Mouse (Mus musculus): ENCODE results near the gene Klhl9. TPM values are rescaled to one million over a fixed set of nuclear protein-coding genes. Genes with fewer than 3 reads are reported as not detected.
"Not testable (repeated sequence)": the region's sequence is repeated elsewhere in the genome, so short reads cannot be mapped to it uniquely, and the experiment has no call there.

The Klhl9 gene
- 83.9 and 88.7 TPM in 2 replicates for polyA plus RNA-seq (2016; fragmentation: Nextera tagmentation; extraction: Ambion mirVana)

DNA sequence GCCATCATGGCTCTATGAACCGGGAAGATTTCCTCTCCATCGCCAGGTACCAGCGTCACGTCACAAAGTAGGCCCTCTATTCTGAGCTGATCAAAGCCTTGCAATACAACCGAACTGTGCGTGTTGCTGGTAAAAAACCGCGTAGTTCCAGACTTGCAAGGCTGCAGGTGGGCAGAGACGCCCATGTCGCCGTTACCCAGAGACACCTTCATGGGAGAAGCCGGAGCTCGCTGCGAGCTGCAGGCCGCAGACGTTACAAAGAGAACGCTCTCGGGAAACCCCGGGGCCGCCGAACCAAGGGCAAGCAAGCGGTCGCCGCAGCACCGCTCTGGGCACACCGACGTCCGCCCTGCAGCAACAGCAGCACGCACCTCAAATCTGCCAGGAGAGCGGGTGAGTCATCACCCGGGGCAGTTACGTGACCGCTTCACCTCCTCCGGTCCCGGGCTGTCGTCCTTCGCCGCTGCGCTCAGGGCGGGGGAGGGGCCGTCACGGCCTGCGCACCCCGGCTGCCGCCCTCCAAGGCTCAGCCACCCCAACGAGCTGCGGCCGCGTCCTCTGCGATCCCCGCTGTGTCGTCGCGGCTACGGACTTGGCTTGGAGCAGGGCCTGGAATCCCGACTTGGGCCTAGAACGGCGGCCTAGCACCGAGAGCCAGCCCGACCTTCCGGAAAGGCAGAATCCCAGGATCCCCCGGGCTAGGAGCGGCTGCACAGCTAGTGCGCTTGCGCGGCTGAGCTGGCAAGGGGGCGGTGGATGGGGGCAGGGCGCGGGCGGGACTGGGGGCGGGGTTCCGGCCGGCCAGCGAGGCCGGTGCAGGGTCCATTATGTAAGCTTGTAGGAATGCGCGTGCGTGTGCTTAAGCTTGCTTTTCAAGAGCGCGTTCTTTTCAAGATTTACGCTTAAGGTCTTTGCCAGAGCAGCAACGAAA, at the start of gene Klhl9, which contains the start of gene Gm26566:
Klhl9 (minus strand) TSS at position 675 of the 931 bp plus-strand sequence.
Gm26566 (plus strand) TSS at position 15 of the 931 bp plus-strand sequence.
- peaks cover 14% of the 10 kb centered on the region for H3K4me1 ChIP-seq
- peak within 1 kb of the TSS; percentile 100 for H3K27ac ChIP-seq
- H3K4me3 ChIP-seq: peak within 1 kb of the TSS; percentile 98
- no peaks in the 10 kb centered on the region for H3K9me3 ChIP-seq
- under 1% methylated on average over 82 of the region's 82 CpGs for WGBS
- DNase-seq (ENCODE audit: low spot score): peak; percentile 98
- peaks cover 22% of the 10 kb centered on the region for H3K36me3 ChIP-seq
- no peaks in the 10 kb centered on the region for H3K27me3 ChIP-seq (ENCODE audit: insufficient read depth, poor library complexity, severe bottlenecking)

- H3K36me3 ChIP-seq; H3K27me3 ChIP-seq (ENCODE audit: insufficient read depth, poor library complexity, severe bottlenecking); H3K9me3 ChIP-seq; H3K4me1 ChIP-seq; H3K27ac ChIP-seq: not testable (repeated sequence)
- H3K4me3 ChIP-seq: peak overlapping the region; percentile 40
- DNase-seq (ENCODE audit: low spot score): peak; percentile 88
- WGBS: 3% methylated on average over 41 of the region's 42 CpGs
Measured at GRCm38 (mm10) chr4:88763384-88764018, 41.2 kb upstream of the Klhl9 start.

- 39% methylated on average over 9 of the region's 9 CpGs for WGBS
- not testable (repeated sequence) for H3K36me3 ChIP-seq; H3K27me3 ChIP-seq (ENCODE audit: insufficient read depth, poor library complexity, severe bottlenecking); H3K9me3 ChIP-seq; H3K27ac ChIP-seq; H3K4me1 ChIP-seq; DNase-seq (ENCODE audit: low spot score); H3K4me3 ChIP-seq
Measured at GRCm38 (mm10) chr4:88762341-88762740, 40.1 kb upstream of the Klhl9 start.

DNA sequence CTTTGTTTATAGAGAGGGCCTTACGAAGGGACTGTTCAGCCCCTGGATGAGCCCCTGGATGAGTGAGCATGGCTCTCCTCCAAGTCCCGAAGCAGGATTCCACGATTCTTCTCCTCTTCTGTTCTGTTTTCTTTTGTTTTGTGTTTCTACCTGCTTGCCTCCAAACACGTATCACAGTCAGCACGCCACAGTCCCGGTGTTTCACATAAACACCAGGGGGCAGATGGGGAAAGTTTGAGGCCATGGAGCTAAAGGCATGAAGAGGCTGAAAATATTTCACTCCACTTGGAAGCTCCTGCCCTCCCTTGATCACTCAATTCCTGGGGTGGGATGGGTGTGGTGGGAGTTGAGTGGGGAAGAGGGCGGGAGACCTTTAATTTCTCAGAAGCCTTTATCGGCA, 39.5 kb upstream of the Klhl9 start:
- DNase-seq (ENCODE audit: low spot score); H3K27ac ChIP-seq; H3K36me3 ChIP-seq; H3K4me1 ChIP-seq; H3K4me3 ChIP-seq; H3K27me3 ChIP-seq (ENCODE audit: insufficient read depth, poor library complexity, severe bottlenecking); H3K9me3 ChIP-seq: not testable (repeated sequence)
- WGBS: 64% methylated on average over 6 of the region's 8 CpGs

DNA sequence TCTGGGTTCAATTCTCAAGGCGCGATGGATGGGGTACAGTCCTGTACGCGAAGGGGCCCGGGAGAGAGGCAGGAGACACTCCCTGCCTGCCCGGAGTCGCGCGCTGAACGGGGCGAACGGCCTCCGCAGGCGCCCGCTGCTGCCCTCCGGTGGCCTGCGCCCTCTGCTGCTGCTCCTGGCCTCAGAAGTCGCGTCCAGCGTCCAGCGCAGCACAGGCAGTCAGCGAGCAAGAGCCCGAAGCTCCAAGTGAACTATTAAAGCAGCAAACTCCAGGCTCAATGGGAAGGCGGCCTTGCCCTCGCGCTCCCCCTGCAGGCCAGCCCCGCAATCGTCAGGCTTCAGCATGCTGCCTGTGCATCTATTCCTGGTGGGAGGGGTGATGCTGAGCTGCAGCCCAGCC, 38.2 kb upstream of the Klhl9 start:
- H3K9me3 ChIP-seq; H3K4me1 ChIP-seq; H3K36me3 ChIP-seq; H3K27me3 ChIP-seq (ENCODE audit: insufficient read depth, poor library complexity, severe bottlenecking); H3K27ac ChIP-seq: not testable (repeated sequence)
- H3K4me3 ChIP-seq: peak overlapping the region; percentile 44
- WGBS: under 1% methylated on average over 23 of the region's 28 CpGs
- DNase-seq (ENCODE audit: low spot score): peak; percentile 83

GRCm38 (mm10) chr4:88759610-88760268, 37.5 kb upstream of the Klhl9 start, which contains the start of gene Gm13283:
Gene Gm13283 (plus strand): TSS chr4:88760119.
- peak within 1 kb of the TSS; percentile 44 for H3K4me3 ChIP-seq
- not testable (repeated sequence) for H3K27ac ChIP-seq

DNA sequence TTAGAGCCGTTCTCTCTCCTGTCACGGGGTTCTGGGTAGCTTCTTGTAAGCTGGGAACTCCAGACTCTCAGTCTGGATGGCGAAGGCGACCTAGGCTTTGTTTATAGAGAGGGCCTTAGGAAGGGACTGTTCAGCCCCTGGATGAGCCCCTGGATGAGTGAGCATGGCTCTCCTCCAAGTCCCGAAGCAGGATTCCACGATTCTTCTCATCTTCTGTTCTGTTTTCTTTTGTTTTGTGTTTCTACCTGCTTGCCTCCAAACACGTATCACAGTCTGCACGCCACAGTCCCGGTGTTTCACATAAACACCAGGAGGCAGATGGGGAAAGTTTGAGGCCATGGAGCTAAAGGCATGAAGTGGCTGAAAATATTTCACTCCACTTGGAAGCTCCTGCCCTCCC, 36.5 kb upstream of the Klhl9 start:
- H3K4me1 ChIP-seq; H3K36me3 ChIP-seq; DNase-seq (ENCODE audit: low spot score); H3K27me3 ChIP-seq (ENCODE audit: insufficient read depth, poor library complexity, severe bottlenecking); H3K9me3 ChIP-seq; H3K27ac ChIP-seq; H3K4me3 ChIP-seq: not testable (repeated sequence)
- WGBS: 79% methylated on average over 9 of the region's 9 CpGs

More at GRCm38 (mm10) chr4:88759610-88760268, 37.5 kb upstream of the Klhl9 start, which contains the start of gene Gm13283:
- WGBS: 16% methylated on average over 10 of the region's 14 CpGs
- not testable (repeated sequence) for DNase-seq (ENCODE audit: low spot score); H3K36me3 ChIP-seq; H3K9me3 ChIP-seq; H3K4me1 ChIP-seq; H3K27me3 ChIP-seq (ENCODE audit: insufficient read depth, poor library complexity, severe bottlenecking)

DNA sequence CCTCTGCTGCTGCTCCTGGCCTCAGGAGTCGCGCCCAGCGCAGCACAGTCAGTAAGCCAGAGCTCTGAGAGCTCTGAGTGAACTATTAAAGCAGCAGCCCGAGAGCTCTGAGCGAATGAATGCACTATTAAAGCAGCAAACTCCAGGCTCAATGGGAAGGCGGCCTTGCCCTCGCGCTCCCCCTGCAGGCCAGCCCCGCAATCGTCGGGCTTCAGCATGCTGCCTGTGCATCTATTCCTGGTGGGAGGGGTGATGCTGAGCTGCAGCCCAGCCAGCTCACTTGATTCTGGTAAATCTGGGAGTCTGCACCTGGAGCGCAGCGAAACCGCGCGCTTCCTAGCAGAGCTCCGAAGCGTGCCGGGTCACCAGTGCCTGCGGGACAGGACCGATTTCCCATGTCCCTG, 35.4 kb upstream of the Klhl9 start:
- H3K4me3 ChIP-seq: peak overlapping the region; percentile 64
- H3K4me1 ChIP-seq; H3K27me3 ChIP-seq (ENCODE audit: insufficient read depth, poor library complexity, severe bottlenecking); H3K9me3 ChIP-seq; H3K36me3 ChIP-seq: not testable (repeated sequence)
- peak overlapping the region; percentile 88 for H3K27ac ChIP-seq
- peak; percentile 93 for DNase-seq (ENCODE audit: low spot score)
- 1% methylated on average over 20 of the region's 21 CpGs for WGBS

DNA sequence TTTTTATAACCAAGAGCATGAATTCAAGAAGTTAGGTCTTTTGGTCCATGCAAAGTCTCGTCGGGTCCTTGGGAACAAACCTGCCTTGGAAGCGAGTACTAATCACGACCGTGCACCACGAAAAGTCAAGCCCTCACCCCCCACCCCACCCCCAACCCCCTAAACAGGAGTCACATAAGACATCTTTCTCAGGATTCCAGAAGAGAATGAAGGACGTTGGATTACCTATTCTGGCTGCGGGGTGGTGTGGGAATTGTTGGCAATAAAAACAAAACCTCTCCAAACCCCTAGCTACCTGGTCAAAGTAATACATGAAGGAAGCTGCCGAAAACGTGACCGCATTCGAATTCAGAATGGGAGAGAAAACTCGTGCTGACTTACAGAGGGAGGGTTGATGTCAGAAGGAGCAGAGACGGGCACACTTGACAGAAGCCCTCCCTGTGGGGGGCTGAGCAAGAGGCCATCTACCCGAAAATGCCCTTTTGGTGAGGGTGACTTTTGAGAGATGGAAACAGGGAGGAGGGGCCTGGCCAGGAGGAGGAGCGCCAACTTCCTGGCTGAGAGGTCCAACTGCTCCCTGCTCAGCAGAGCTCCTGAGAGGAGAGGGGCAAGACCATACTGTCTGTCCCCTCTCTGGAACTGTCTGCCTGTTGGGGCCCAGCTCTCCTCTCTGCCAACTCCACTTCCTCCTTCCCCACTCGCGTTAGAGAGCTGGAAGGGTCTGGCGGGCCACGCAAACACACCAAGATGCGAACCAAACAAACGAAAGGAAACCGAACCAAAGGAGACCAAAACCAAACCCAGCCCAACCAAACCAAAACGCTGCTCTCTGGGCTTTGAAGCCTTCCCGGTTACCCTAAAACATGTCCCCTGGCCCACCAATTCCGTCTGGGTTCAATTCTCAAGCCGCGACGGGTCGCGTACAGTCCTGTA, 34.6 kb upstream of the Klhl9 start:
- H3K27me3 ChIP-seq (ENCODE audit: insufficient read depth, poor library complexity, severe bottlenecking); H3K36me3 ChIP-seq; H3K9me3 ChIP-seq; H3K4me1 ChIP-seq: not testable (repeated sequence)
- Histone ChIP-seq H3K4me3 (peak overlapping the region; percentile 64), H3K27ac (peak overlapping the region; percentile 88)
- WGBS: 11% methylated on average over 29 of the region's 31 CpGs
- DNase-seq (ENCODE audit: low spot score): peak; percentile 78

GRCm38 (mm10) chr4:88754818-88755340, 32.6 kb upstream of the Klhl9 start, which contains the start of gene Gm13271:
Gene Gm13271 (plus strand): TSS chr4:88754868.
- not testable (repeated sequence) for H3K27me3 ChIP-seq (ENCODE audit: insufficient read depth, poor library complexity, severe bottlenecking); H3K9me3 ChIP-seq; H3K27ac ChIP-seq; DNase-seq (ENCODE audit: low spot score); H3K4me1 ChIP-seq; H3K4me3 ChIP-seq; H3K36me3 ChIP-seq
- 63% methylated on average over 15 of the region's 15 CpGs for WGBS

GRCm38 (mm10) chr4:88749926-88750325, 27.7 kb upstream of the Klhl9 start:
- Histone ChIP-seq H3K27ac (no peak overlapping the region), H3K27me3 (ENCODE audit: insufficient read depth, poor library complexity, severe bottlenecking) (no peaks in the 10 kb centered on the region), H3K36me3 (no peaks in the 10 kb centered on the region), H3K4me3 (no peak overlapping the region), H3K9me3 (no peaks in the 10 kb centered on the region), H3K4me1 (no peaks in the 10 kb centered on the region)
- WGBS: 56% methylated on average over 6 of the region's 6 CpGs
- no peak for DNase-seq (ENCODE audit: low spot score)

GRCm38 (mm10) chr4:88744207-88744606, 21.9 kb upstream of the Klhl9 start:
- no peaks in the 10 kb centered on the region for H3K4me1 ChIP-seq

More at GRCm38 (mm10) chr4:88744207-88744606, 21.9 kb upstream of the Klhl9 start:
- no peaks in the 10 kb centered on the region for H3K36me3 ChIP-seq
- H3K27ac ChIP-seq: no peak overlapping the region
- no peak for DNase-seq (ENCODE audit: low spot score)
- no peaks in the 10 kb centered on the region for H3K27me3 ChIP-seq (ENCODE audit: insufficient read depth, poor library complexity, severe bottlenecking)
- H3K9me3 ChIP-seq: no peaks in the 10 kb centered on the region
- 68% methylated on average over 3 of the region's 3 CpGs for WGBS
- no peak overlapping the region for H3K4me3 ChIP-seq

Data from heart, embryonic 10.5 days (tissue).